Mouse (Mus musculus): ENCODE data around the gene Cdc37. TPM values are rescaled to one million over a fixed set of nuclear protein-coding genes. Genes with fewer than 3 reads are reported as not detected.
A peak's percentile ranks its signal among the peaks of the same experiment; 100 is the strongest.

Cdc37 gene
- total RNA-seq, 4 experiments from 2014 or later = 116 to 150 (median 135) TPM

GRCm38 (mm10) chr9:21167140-21168097 lies 17.6 kb upstream of the Cdc37 start:
- no peak for DNase-seq (ENCODE audit: low spot score in 2 of 2)

GRCm38 (mm10) chr9:21166516-21166915 lies 16.7 kb upstream of the Cdc37 start:
- DNase-seq (ENCODE audit: low spot score in 2 of 2) = no peak

- no peak for DNase-seq (ENCODE audit: low spot score in 2 of 2)
Measured at GRCm38 (mm10) chr9:21165952-21166451, 16.2 kb upstream of the Cdc37 start.

- peak; percentile 76 to 91 for DNase-seq (ENCODE audit: low spot score in 2 of 2)
Measured at GRCm38 (mm10) chr9:21165041-21165951, 15.5 kb upstream of the Cdc37 start, which contains the start of gene Pde4a. TSS of gene Pde4a (plus strand) at chr9:21165714.

GRCm38 (mm10) chr9:21164072-21164471 lies 14.3 kb upstream of the Cdc37 start:
- DNase-seq (ENCODE audit: low spot score in 2 of 2) = peak in 1 of 2 experiments; percentile 77

GRCm38 (mm10) chr9:21163086-21164050 lies 13.6 kb upstream of the Cdc37 start:
- peak in 1 of 2 experiments; percentile 55 for DNase-seq (ENCODE audit: low spot score in 2 of 2)

GRCm38 (mm10) chr9:21161209-21161909 lies 11.6 kb upstream of the Cdc37 start:
- DNase-seq (ENCODE audit: low spot score in 2 of 2) = peak; percentile 92 to 95

- no peak for DNase-seq (ENCODE audit: low spot score in 2 of 2)
Measured at GRCm38 (mm10) chr9:21154787-21155186, 5.0 kb upstream of the Cdc37 start.

GRCm38 (mm10) chr9:21153833-21154232 lies 4.1 kb upstream of the Cdc37 start:
- DNase-seq (ENCODE audit: low spot score in 2 of 2) = no peak

- DNase-seq (ENCODE audit: low spot score in 2 of 2) = no peak
Measured at GRCm38 (mm10) chr9:21153331-21153730, 3.5 kb upstream of the Cdc37 start.

- peak in 1 of 2 experiments; percentile 76 for DNase-seq (ENCODE audit: low spot score in 2 of 2)
Measured at GRCm38 (mm10) chr9:21152715-21153114, 2.9 kb upstream of the Cdc37 start.

GRCm38 (mm10) chr9:21149077-21149653 lies 617 bp downstream of the Cdc37 start:
- no peak for DNase-seq (ENCODE audit: low spot score in 2 of 2)

GRCm38 (mm10) chr9:21148427-21148826 lies 1.4 kb downstream of the Cdc37 start:
- DNase-seq (ENCODE audit: low spot score in 2 of 2) = no peak

GRCm38 (mm10) chr9:21146722-21147121 lies 3.1 kb downstream of the Cdc37 start:
- no peak for DNase-seq (ENCODE audit: low spot score in 2 of 2)

GRCm38 (mm10) chr9:21145431-21145830 lies 4.4 kb downstream of the Cdc37 start:
- DNase-seq (ENCODE audit: low spot score in 2 of 2) = no peak

GRCm38 (mm10) chr9:21144361-21144760 lies 5.4 kb downstream of the Cdc37 start:
- no peak for DNase-seq (ENCODE audit: low spot score in 2 of 2)

GRCm38 (mm10) chr9:21141922-21142321 lies 7.9 kb downstream of the Cdc37 start:
- no peak for DNase-seq (ENCODE audit: low spot score in 2 of 2)

GRCm38 (mm10) chr9:21138386-21138785 lies 11.4 kb downstream of the Cdc37 start:
- no peak for DNase-seq (ENCODE audit: low spot score in 2 of 2)

- peak in 1 of 2 experiments; percentile 22 for DNase-seq (ENCODE audit: low spot score in 2 of 2)
Measured at GRCm38 (mm10) chr9:21137229-21137628, 12.6 kb downstream of the Cdc37 start.
